Mouse (Mus musculus) stomach, embryonic 16.5 days (tissue): ENCODE results near the gene Sh3pxd2a. TPM values are rescaled to one million over a fixed set of nuclear protein-coding genes. Genes with fewer than 3 reads are reported as not detected.

Source experiments
- ATAC-seq: fragments of 200-750 bp; cut with Nextera tagmentation; 2 replicates; pipeline ENCODE4 v1.8.0; 2017; ENCODE audit warnings: moderate number of reproducible peaks, moderate TSS enrichment; ENCODE audit not compliant: insufficient read depth, low FRiP score
- H3K27ac ChIP-seq: fragments of 300-500 bp; sonication (generic); 2 replicates; pipeline ENCODE4 v1.5.1; 2014; ENCODE audit warnings: low read length
- H3K27me3 ChIP-seq: fragments of 300-500 bp; sonication (generic); 2 replicates; pipeline ENCODE4 v1.6.1; 2014; ENCODE audit warnings: low read length, control low read depth, mixed read lengths; ENCODE audit not compliant: control insufficient read depth, insufficient read depth
- H3K36me3 ChIP-seq: fragments of 300-500 bp; sonication (generic); 2 replicates; pipeline ENCODE4 v1.6.1; 2014; ENCODE audit warnings: low read length; ENCODE audit not compliant: control insufficient read depth, insufficient read depth
- H3K4me1 ChIP-seq: fragments of 300-500 bp; sonication (generic); 2 replicates; pipeline ENCODE4 v1.6.1; 2014; ENCODE audit warnings: low read length, control low read depth, mixed read lengths; ENCODE audit not compliant: control insufficient read depth, insufficient read depth
- H3K4me2 ChIP-seq: fragments of 300-500 bp; sonication (generic); 2 replicates; pipeline ENCODE4 v1.6.1; 2014; ENCODE audit warnings: low read depth, low read length, mixed read lengths
- H3K4me3 ChIP-seq: fragments of 300-500 bp; sonication (generic); replicated peaks from 2 replicates; pipeline ENCODE4 v1.5.1; 2014; ENCODE audit warnings: mild to moderate bottlenecking, low read length
- H3K9ac ChIP-seq: fragments of 300-500 bp; sonication (generic); 2 replicates; pipeline ENCODE4 v1.6.1; 2014; ENCODE audit warnings: low read length
- H3K9me3 ChIP-seq: fragments of 300-500 bp; sonication (generic); replicated peaks from 2 replicates; pipeline ENCODE4 v1.6.1; 2016; ENCODE audit warnings: low read length, control low read depth; ENCODE audit not compliant: control insufficient read depth
- WGBS: fragments of 180-500 bp; shearing (Covaris S2); extraction: QIAGEN DNeasy Blood & Tissue Kit; methylation state at CpG from one replicate; pipeline ENCODE4 v1.1.7; 2014; 5-methylcytosine and 5-hydroxymethylcytosine counted together
- polyA plus RNA-seq: library from polyadenylated mRNA; unstranded; fragments of >200 nt; fragmentation: Nextera tagmentation; extraction: Ambion mirVana; gene quantifications from 2 replicates; pipeline ENCODE4 v1.2.1, GENCODE M21; 2015

The Sh3pxd2a gene
- polyA plus RNA-seq, 1 experiment from 2014 or later = 6.6 TPM

GRCm38 (mm10) chr19:47483346-47483745, 19.1 kb upstream of the Sh3pxd2a start:
- H3K4me3 ChIP-seq = no peak overlapping the region
- ATAC-seq = no peak
- H3K9me3 ChIP-seq = peaks cover 4% of the 10 kb centered on the region; the same call in 1 of the 2 replicates
- no peaks in the 10 kb centered on the region for H3K27me3 ChIP-seq
- no peaks in the 10 kb centered on the region for H3K36me3 ChIP-seq
- no peak overlapping the region for H3K4me2 ChIP-seq
- WGBS = 37% methylated on average over 3 of the region's 3 CpGs
- no peak overlapping the region for H3K27ac ChIP-seq
- peaks cover 3% of the 10 kb centered on the region; the same call in 1 of the 2 replicates for H3K4me1 ChIP-seq
- H3K9ac ChIP-seq = no peak overlapping the region

GRCm38 (mm10) chr19:47473453-47473852, 9.3 kb upstream of the Sh3pxd2a start:
- WGBS = 69% methylated on average over 3 of the region's 3 CpGs
- no peaks in the 10 kb centered on the region for H3K27me3 ChIP-seq
- no peaks in the 10 kb centered on the region for H3K36me3 ChIP-seq
- no peak overlapping the region for H3K27ac ChIP-seq
- no peaks in the 10 kb centered on the region for H3K9me3 ChIP-seq
- ATAC-seq = no peak
- no peak overlapping the region for H3K4me2 ChIP-seq
- H3K4me1 ChIP-seq = no peaks in the 10 kb centered on the region
- H3K4me3 ChIP-seq = no peak overlapping the region
- H3K9ac ChIP-seq = no peak overlapping the region

- no peak overlapping the region for H3K27ac ChIP-seq
- H3K9me3 ChIP-seq = no peaks in the 10 kb centered on the region
- 32% methylated on average over 15 of the region's 15 CpGs for WGBS
- no peak overlapping the region for H3K4me3 ChIP-seq
- no peak overlapping the region for H3K9ac ChIP-seq
- H3K27me3 ChIP-seq = no peaks in the 10 kb centered on the region
- no peaks in the 10 kb centered on the region for H3K36me3 ChIP-seq
- ATAC-seq = 0 out of 2 replicates have a peak, but pooled peaks have one; percentile 58
- H3K4me1 ChIP-seq = no peaks in the 10 kb centered on the region
- no peak overlapping the region for H3K4me2 ChIP-seq
Observed at GRCm38 (mm10) chr19:47472881-47473400, 8.7 kb upstream of the Sh3pxd2a start.

GRCm38 (mm10) chr19:47471808-47472207, 7.6 kb upstream of the Sh3pxd2a start:
- ATAC-seq = no peak
- Histone ChIP-seq H3K27me3 (no peaks in the 10 kb centered on the region), H3K4me1 (no peaks in the 10 kb centered on the region), H3K27ac (no peak overlapping the region), H3K4me3 (no peak overlapping the region), H3K36me3 (no peaks in the 10 kb centered on the region), H3K4me2 (no peak overlapping the region), H3K9ac (no peak overlapping the region), H3K9me3 (no peaks in the 10 kb centered on the region)
- 76% methylated on average over 4 of the region's 4 CpGs for WGBS

- no peak overlapping the region for H3K4me2 ChIP-seq
- H3K9ac ChIP-seq = no peak overlapping the region
- no peaks in the 10 kb centered on the region for H3K9me3 ChIP-seq
- no peaks in the 10 kb centered on the region for H3K27me3 ChIP-seq
- no peak overlapping the region for H3K4me3 ChIP-seq
- 51% methylated on average over 3 of the region's 3 CpGs for WGBS
- H3K36me3 ChIP-seq = no peaks in the 10 kb centered on the region
- 0 out of 2 replicates have a peak, but pooled peaks cover 3% of the 10 kb centered on the region for H3K4me1 ChIP-seq
- H3K27ac ChIP-seq = no peak overlapping the region
- no peak for ATAC-seq
Observed at GRCm38 (mm10) chr19:47468750-47469149, 4.5 kb upstream of the Sh3pxd2a start.

GRCm38 (mm10) chr19:47466775-47467174, 2.6 kb upstream of the Sh3pxd2a start:
- 71% methylated on average over 8 of the region's 8 CpGs for WGBS
- ATAC-seq = no peak
- H3K9me3 ChIP-seq = no peaks in the 10 kb centered on the region
- H3K27ac ChIP-seq = no peak overlapping the region
- no peak overlapping the region for H3K4me2 ChIP-seq
- no peaks in the 10 kb centered on the region for H3K36me3 ChIP-seq
- no peak overlapping the region for H3K4me3 ChIP-seq
- H3K9ac ChIP-seq = no peak overlapping the region
- H3K4me1 ChIP-seq = peaks cover 18% of the 10 kb centered on the region
- no peaks in the 10 kb centered on the region for H3K27me3 ChIP-seq

- Histone ChIP-seq H3K27ac (no peak overlapping the region), H3K4me2 (no peak overlapping the region), H3K4me1 (peaks cover 21% of the 10 kb centered on the region), H3K4me3 (no peak overlapping the region), H3K9me3 (no peaks in the 10 kb centered on the region), H3K36me3 (no peaks in the 10 kb centered on the region), H3K9ac (no peak overlapping the region), H3K27me3 (no peaks in the 10 kb centered on the region)
- ATAC-seq = no peak
- 63% methylated on average over 9 of the region's 9 CpGs for WGBS
Observed at GRCm38 (mm10) chr19:47465467-47465866, 1.3 kb upstream of the Sh3pxd2a start.

- H3K4me1 ChIP-seq = peaks cover 37% of the 10 kb centered on the region
- no peaks in the 10 kb centered on the region for H3K9me3 ChIP-seq
- peak; percentile 67 for ATAC-seq
- no peaks in the 10 kb centered on the region for H3K27me3 ChIP-seq
- H3K9ac ChIP-seq = peak overlapping the region; percentile 92
- peak overlapping the region; percentile 88 for H3K27ac ChIP-seq
- WGBS = under 1% methylated on average over 46 of the region's 46 CpGs
- H3K4me3 ChIP-seq = peak overlapping the region; percentile 80
- H3K4me2 ChIP-seq = peak overlapping the region; percentile 96
- no peaks in the 10 kb centered on the region for H3K36me3 ChIP-seq
Observed at GRCm38 (mm10) chr19:47463636-47464303, 431 bp downstream of the Sh3pxd2a start.

- ATAC-seq = no peak
Observed at GRCm38 (mm10) chr19:47463206-47463605, 995 bp downstream of the Sh3pxd2a start.

More at GRCm38 (mm10) chr19:47463206-47463605, 995 bp downstream of the Sh3pxd2a start:
- WGBS = 3% methylated on average over 13 of the region's 13 CpGs
- no peaks in the 10 kb centered on the region for H3K36me3 ChIP-seq
- H3K4me2 ChIP-seq = peak overlapping the region; percentile 96
- no peaks in the 10 kb centered on the region for H3K27me3 ChIP-seq
- H3K4me1 ChIP-seq = peaks cover 43% of the 10 kb centered on the region
- H3K9me3 ChIP-seq = no peaks in the 10 kb centered on the region
- H3K27ac ChIP-seq = peak overlapping the region; percentile 88
- H3K4me3 ChIP-seq = peak overlapping the region; percentile 80
- peak overlapping the region; percentile 92 for H3K9ac ChIP-seq
